Mouse (Mus musculus): ENCODE data around the gene Galnt6.

Galnt6 gene

GRCm38 (mm10) chr15:100660805-100661204, 68.4 kb downstream of the Galnt6 start:
- DNase-seq (ENCODE audit: low spot score in 2 of 2): no peak

- no peak for DNase-seq (ENCODE audit: low spot score in 2 of 2)
These were observed 68.9 kb downstream of the Galnt6 start for GRCm38 (mm10) chr15:100660306-100660705.

GRCm38 (mm10) chr15:100655201-100655600, 74.0 kb downstream of the Galnt6 start:
- no peak for DNase-seq (ENCODE audit: low spot score in 2 of 2)

- no peak for DNase-seq (ENCODE audit: low spot score in 2 of 2)
These were observed 74.9 kb downstream of the Galnt6 start for GRCm38 (mm10) chr15:100654271-100654670.

- no peak for DNase-seq (ENCODE audit: low spot score in 2 of 2)
These were observed 77.6 kb downstream of the Galnt6 start for GRCm38 (mm10) chr15:100651610-100652009.

GRCm38 (mm10) chr15:100650111-100650510, 79.1 kb downstream of the Galnt6 start:
- DNase-seq (ENCODE audit: low spot score in 2 of 2): no peak

GRCm38 (mm10) chr15:100646161-100646560, 83.0 kb downstream of the Galnt6 start:
- DNase-seq (ENCODE audit: low spot score in 2 of 2): no peak

- DNase-seq (ENCODE audit: low spot score in 2 of 2): no peak
These were observed 86.7 kb downstream of the Galnt6 start for GRCm38 (mm10) chr15:100642451-100642850.

Data from natural killer cell, adult 2 months (primary cell).